Mouse (Mus musculus): ENCODE measurements around the gene Ltbp4. TPM values are rescaled to one million over a fixed set of nuclear protein-coding genes. Genes with fewer than 3 reads are reported as not detected.

Ltbp4 gene
- total RNA-seq, 4 experiments from 2014 or later = 166 to 198 (median 187) TPM

- no peak for DNase-seq (ENCODE audit: low spot score)
These were observed 10.0 kb downstream of the Ltbp4 start for GRCm38 (mm10) chr7:27327500-27327899.

GRCm38 (mm10) chr7:27326101-27326880 lies 11.2 kb downstream of the Ltbp4 start:
- DNase-seq (ENCODE audit: low spot score) = no peak

DNA sequence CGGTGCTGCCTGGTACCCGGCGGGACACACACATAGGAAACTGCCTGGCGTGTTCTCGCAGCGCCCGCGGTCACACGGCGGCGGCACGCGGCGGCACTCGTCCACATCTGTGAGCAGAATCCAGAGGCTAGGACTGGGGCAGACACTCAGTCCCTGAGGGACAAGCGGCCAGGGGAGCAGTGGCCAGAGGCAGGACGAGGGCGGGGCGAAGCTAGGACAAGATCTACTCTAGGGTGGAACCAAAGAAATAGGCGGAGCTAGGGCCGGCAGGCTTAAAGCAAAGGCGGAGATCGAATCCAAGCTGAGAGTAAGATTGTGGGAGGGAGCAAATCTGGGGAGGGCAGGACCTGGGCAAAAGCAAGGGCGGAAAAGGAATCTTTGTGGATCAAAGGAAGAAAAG lies 11.8 kb downstream of the Ltbp4 start:
- DNase-seq (ENCODE audit: low spot score) = peak; percentile 85

GRCm38 (mm10) chr7:27324928-27325327 lies 12.6 kb downstream of the Ltbp4 start:
- no peak for DNase-seq (ENCODE audit: low spot score)

DNA sequence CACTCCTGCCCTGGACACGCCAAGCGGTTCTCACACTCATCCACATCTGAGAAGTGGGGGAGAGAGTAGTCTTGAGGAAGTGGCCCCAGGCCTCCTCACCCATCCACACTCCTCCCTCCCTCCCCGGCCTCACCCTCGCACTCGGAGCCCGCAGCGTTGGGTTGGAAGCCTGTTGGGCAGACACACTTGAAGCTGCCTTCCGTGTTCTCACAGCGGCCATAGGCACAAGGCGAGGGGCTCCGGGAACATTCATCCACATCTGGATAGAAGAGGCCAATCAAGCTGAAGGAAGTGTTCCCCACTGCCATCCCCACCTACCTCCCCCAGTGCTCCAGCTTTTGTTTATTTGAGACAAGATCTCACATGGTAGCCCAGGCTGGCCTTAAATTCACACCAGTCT lies 13.3 kb downstream of the Ltbp4 start:
- DNase-seq (ENCODE audit: low spot score) = no peak

- no peak for DNase-seq (ENCODE audit: low spot score)
These were observed 14.5 kb downstream of the Ltbp4 start for GRCm38 (mm10) chr7:27323001-27323400.

GRCm38 (mm10) chr7:27322291-27322690 lies 15.2 kb downstream of the Ltbp4 start:
- DNase-seq (ENCODE audit: low spot score) = no peak

DNA sequence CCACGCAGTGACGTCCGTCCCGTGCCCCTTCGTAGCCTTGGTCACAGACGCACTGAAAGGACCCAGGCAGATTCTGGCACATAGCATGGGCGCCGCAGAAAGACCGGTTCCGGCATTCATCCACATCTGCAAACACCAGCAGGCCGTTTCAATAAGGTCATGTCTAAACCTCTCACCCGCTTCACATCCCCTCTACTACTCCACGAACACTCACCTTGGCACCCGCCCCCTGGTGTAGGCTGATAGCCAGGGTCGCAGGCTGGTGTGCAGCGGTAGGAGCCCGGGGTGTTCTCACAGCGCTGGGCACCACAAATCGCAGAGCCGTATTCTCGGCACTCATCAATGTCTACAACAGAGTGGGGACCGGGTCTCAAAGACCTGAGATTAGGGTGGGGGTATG lies 18.1 kb downstream of the Ltbp4 start:
- DNase-seq (ENCODE audit: low spot score) = no peak

DNA sequence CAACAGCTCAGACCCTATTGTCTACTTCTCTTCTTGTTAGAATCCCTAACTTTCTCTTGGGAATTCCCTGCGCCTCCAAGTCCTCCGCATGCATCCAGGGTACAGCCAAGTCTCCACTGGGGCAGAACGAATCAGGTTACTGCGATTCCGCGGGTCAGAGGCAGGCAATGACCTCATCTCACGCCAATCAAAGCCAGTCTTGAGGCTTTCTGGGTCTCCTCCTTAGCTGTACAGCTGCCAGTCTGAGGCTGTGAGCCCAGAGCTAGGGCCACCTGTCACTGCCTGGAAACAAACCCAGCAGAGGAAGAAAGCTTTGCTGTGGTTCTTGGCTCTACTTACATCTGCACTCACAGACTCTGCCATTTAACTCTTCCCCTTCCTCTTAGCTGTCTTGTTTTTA lies 21.5 kb downstream of the Ltbp4 start:
- no peak for DNase-seq (ENCODE audit: low spot score)

DNA sequence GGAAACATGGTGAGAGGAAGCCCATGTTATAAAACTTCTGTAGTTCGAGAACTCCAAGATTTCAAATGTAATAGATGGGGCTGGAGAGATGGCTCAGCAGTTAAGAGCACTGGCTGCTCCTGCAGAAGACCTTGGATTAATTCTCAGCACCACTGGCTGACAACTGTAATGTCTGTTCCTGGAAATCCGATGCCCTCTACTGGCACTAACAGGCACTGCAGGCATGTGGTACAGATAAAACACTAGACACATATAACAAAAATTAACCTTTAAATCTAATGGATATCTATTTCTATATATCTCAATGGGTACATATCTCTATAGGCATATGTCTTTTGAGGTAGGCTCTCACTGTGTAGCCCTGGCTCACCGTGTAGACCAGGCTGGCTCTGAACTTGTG lies 23.1 kb downstream of the Ltbp4 start:
- DNase-seq (ENCODE audit: low spot score) = no peak

GRCm38 (mm10) chr7:27311651-27312284 lies 25.7 kb downstream of the Ltbp4 start:
- DNase-seq (ENCODE audit: low spot score) = no peak

- no peak for DNase-seq (ENCODE audit: low spot score)
These were observed 26.4 kb downstream of the Ltbp4 start for GRCm38 (mm10) chr7:27310996-27311535.

DNA sequence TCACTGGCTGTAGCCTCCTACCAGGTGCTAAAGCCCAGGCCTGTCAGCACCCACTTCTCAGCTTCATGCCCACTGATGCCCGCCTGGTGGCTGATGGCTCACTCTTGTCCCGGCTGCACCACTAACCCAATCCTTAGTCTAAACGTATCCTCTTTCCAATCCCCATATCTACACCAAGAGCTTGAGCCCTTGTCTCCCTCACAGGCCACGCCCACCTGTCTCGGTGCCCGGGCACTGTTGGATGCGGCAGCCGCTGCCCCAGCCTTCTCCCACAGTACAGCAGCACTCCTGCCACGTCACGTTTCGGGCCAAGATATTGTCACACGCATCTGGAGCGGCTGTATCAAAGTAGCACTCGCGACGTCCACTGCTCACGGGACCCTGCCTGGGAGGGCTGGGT lies 27.2 kb downstream of the Ltbp4 start:
- no peak for DNase-seq (ENCODE audit: low spot score)

- DNase-seq (ENCODE audit: low spot score) = no peak
These were observed 27.7 kb downstream of the Ltbp4 start for GRCm38 (mm10) chr7:27309832-27310231.

GRCm38 (mm10) chr7:27308821-27309549 lies 28.5 kb downstream of the Ltbp4 start:
- DNase-seq (ENCODE audit: low spot score) = no peak

DNA sequence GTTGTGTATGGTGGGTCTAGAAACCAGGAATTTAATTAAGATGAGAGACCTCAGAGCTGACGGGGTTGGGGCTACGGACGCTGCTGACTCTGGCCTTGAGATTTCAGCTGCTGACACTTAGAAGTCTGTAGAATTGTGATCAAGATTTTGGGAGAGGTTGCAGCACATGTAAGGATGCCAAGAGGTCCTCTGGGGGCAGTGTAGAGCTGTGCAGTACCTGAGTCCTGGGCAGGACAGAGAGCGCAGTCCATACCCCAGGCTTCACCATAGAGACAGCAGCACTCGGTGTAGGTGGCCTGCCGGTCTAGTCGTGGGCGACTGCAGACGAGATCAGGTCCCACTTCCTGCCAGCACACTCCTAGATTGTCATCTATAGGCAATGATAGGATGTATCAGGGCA lies 29.9 kb downstream of the Ltbp4 start:
- DNase-seq (ENCODE audit: low spot score) = no peak

DNA sequence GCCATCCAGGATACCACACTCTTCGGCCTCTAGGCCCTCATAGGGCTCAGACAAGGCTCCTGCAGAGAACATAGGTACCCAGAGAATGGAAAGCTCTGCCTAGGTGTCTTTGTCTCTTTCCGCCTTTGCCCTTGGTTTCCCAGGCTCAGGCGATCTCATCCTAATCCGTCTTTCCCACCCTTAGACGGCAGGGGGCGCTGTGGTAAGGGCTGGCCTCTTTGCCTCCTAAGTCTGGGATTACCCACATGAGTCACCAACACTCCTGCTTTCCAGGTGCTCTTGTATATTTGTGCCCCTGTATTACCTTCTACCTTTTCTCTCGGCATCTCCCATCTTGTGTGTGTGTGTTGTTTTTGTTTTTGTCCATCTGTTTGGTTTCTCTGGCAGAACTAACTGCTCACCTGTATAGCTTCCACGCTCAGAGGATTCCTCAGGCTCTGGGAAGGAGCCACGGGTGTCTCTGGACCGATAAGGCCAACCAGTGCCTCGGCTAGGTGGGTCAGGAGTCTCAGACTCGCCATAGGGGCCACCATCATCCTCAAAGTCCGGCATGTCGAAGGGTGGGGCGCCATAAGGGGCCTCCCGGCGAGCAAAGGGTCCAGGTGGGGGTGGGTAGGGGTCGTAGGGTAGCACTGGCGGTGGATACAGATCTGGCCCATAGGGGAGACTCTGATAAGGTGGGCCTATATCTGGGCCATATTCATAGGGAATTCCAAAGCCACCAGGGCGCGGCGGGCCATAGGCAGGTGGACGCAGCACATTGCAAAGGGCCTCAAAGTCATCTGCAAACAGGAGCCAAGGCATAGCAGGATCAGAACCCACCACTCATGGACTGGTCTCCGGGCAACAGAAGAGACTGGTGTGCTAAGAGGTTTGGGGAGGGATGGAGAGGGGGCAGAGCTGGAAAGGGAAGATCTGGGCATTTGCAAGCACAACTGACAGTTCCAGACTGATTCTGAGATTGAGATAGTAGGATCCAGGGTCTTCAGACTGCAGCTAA lies 31.0 kb downstream of the Ltbp4 start:
- DNase-seq (ENCODE audit: low spot score) = no peak

GRCm38 (mm10) chr7:27305091-27305730 lies 32.3 kb downstream of the Ltbp4 start:
- DNase-seq (ENCODE audit: low spot score) = no peak

DNA sequence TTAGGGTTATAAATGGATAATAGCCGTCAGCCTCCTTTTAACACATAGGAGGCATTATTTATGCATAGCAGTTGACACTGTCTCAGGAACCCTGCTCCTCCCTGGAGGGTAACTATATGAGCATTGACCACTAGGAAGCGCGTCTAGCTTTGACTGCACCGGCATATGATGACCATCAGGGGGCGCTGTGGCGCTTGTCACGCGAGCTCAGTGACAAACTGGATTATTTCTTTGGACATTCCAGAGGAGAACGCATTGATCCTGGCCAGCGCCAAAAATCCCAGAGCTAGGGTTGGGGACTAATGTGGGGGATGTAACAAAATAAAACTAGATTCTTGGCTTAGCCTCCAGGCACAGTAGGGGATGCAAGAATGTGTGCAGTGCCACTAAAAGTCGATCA lies 35.3 kb downstream of the Ltbp4 start:
- peak; percentile 81 for DNase-seq (ENCODE audit: low spot score)

- DNase-seq (ENCODE audit: low spot score) = no peak
These were observed 36.7 kb downstream of the Ltbp4 start for GRCm38 (mm10) chr7:27300801-27301200.

DNA sequence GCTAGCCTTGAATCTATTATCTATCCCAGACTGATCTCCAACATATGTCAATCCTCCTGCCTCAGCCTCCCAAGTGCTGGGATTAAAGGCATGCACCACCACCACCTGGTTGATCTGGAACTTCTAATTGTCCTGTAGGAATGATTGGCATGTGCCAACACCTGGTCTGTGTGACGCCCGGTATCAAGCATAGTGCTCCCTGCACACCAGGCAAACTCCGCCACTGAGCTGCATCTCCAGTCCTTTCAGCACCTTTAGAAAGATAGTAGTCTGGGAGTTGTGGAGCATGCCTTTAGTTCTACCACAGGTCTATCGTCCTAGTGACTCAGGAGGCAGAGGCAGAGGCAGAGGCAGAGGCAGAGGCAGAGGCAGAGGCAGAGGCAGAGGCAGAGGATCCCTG lies 37.1 kb downstream of the Ltbp4 start:
- no peak for DNase-seq (ENCODE audit: low spot score)

Measured in heart, adult 8-10 months (tissue).